Mouse (Mus musculus): ENCODE measurements around the gene Dpf2.

DNA sequence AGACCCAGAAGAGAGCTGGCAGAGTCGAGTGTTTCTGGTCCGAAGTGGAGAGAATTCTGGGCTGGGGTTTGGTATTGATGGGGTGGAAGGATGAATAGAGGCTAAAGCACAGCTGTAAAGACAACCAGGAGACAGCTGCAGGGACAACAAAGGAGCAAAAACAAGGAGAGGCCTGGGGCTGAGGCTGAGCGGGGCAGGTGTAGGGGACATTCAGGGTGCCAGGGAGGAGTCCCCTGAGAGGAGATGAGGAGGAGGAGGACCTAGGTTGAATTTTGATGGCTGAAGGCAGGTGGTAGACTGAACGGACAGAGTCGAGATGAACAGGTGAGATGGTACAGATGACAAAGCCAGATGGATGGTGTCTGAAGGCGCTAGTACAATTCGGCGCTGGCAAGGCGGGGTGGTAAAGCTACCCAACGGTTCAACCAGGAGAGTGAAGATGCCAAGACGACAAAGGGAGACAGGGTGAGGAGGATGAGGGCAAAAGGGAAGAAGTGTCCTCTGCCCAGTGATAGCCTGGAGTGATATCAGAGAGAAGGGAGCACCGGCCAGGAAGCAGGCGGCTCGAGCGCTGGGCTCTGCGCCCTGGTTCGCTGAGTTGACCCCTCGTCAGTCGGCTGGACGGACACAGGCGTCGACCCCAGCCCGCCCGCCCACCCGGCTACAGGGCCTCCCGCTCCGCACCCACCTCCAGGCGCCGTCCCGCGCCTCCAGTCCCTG, 19.4 kb downstream of the Dpf2 start:
- TF ChIP-seq CTCF (IDR thresholded peaks at IDR 0.05; ENCODE audit: borderline replicate concordance, insufficient read depth, low read length), result no peak
- no peak for TF ChIP-seq POLR2A (IDR thresholded peaks at IDR 0.05; ENCODE audit: low read depth, low read length)

Data from embryonic fibroblast, embryonic 13.5 days (primary cell).